Mouse (Mus musculus): ENCODE data around the gene Cyp24a1. TPM values are rescaled to one million over a fixed set of nuclear protein-coding genes. Genes with fewer than 3 reads are reported as not detected.
"Not testable (repeated sequence)": the region's sequence is repeated elsewhere in the genome, so short reads cannot be mapped to it uniquely, and the experiment has no call there.

Cyp24a1 gene
- polyA plus RNA-seq, 1 experiment: not detected

DNA sequence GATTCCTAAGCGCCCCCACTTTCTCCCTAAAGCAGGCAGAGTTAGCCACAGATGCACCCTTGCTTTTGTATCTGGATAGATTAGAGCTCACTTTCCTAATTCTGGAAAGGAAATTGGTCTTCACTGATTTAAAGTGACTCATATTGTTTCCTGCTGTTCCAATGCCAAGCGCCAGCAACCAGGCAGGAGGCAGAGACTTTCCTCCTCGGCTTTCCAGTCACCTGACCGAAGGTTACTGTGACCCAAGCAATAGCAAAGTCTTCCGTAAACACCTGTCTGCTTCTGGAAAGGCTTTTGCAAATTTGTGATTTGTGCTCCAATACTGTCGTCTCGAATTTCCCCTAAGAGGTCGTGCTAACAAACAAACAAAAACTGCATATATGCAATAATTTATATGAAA lies 1.1 kb upstream of the Cyp24a1 start:
- WGBS: 15% methylated on average over 8 of the region's 8 CpGs
- no peak for DNase-seq (ENCODE audit: low read depth, low spot score)

DNA sequence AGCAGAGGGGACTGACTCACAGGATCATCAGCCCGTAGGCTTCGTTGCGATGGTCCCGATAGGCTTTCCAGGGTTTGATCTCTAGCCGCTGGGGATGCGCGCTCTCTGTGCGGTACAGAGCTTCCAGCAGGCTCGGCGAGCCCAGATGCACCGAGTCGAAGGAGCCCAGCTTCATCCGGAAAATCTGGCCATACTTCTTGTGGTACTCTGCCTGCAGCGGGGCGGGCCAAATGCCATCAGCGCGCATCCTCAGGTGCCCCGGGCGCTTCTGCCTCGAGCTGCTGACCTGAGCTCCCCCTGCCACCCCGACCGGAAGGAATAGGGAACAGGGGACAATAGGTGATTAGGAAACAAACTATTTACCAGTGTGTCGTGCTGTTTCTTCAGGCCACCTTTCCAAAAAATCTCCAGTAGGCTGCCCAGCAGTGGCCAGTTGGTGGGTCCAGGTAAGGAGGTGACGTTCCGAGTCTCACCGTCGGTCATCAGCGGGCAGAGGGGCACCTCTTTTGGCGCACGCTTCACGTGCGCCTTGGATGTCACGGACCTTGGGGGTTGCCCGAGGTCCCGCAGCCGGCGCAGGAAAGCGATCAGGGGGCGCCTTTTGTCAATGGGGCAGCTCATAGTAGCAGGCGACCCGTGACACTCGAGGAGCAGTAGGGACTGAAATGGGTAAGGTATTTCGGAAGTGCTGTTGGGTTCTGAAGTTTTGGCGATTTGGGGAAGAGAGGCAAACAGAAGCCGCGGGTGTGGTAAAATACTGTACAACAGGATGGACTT lies 603 bp downstream of the Cyp24a1 start, which contains the start of gene Pfdn4:
Pfdn4 (plus strand) TSS at position 275 of the 777 bp plus-strand sequence.
- WGBS: 2% methylated on average over 46 of the region's 46 CpGs
- no peak for DNase-seq (ENCODE audit: low read depth, low spot score)

DNA sequence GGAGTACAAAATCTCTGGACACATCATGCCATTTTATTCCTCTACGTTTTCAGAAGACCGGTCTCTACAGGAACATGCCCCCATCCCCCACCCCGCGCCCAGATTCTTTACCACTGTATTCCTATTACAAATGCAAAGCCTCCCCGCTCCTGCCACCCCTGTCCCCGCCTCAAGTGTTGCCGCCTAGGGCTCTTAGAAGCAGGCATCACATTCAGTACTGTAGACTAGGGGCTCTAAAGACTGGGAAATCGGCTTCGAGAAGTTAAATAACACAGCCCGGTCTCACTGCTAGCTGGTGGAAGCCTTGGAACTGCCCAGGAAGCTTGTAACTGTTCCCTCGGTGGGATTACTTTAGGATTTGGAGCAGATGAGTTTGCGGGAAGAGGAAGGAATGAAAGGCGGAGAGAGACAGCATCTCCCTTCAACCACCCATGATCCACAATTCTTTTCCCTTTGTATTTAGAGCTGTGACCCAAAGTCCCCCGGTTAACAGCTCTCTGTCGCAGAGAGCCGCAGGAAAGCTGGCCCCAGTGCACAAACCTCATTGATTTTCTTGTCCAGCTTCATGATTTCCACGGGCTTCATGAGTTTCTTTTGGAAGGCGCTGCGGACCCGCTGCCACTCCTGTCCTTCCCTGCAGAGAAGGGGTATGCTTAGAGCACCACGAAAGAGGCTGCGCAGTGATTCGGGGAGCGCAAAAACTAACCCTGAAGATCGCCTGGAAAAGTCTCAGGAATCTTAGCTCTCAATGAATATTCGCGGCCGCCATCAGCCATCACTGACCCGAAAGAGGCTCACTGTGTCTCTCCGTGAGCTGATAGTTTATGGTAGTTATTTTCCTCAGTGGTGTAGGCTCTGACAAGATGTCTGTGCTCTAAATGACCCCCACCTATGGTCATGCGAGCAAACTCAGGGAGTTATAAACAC lies 1.9 kb downstream of the Cyp24a1 start:
- no peak for DNase-seq (ENCODE audit: low read depth, low spot score)

DNA sequence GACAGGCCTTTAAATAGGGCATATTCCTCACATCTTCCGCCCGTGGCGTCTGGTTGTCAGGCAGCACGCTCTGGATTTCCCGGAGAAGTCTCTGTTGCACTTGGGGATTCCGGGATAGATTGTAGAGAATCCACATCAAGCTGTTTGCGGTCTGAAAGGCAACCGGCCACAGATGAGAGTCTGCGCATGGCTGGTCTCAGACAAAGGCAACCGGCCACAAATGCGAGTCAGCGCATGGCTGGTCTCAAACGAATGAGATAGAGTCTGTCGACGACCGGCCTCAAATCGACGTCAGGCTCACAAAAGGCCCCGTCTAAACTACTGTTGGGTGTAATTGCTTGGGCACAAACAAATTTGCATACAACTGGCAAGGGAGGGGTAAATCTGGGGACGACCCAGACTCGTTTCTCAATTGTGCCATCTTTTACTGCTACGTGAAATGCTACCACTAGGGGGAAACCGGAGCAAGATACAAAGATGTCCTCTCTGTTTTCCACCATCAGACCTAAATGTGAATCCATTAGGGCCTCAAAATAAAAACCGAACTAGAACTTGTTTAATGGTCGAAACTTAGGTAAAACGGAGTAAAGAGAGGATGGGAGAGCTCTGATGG lies 8.9 kb downstream of the Cyp24a1 start:
- DNase-seq (ENCODE audit: low read depth, low spot score): no peak
- 61% methylated on average over 26 of the region's 26 CpGs for WGBS

More for the DNA sequence above, 1.9 kb downstream of the Cyp24a1 start:
- WGBS: 9% methylated on average over 31 of the region's 31 CpGs

DNA sequence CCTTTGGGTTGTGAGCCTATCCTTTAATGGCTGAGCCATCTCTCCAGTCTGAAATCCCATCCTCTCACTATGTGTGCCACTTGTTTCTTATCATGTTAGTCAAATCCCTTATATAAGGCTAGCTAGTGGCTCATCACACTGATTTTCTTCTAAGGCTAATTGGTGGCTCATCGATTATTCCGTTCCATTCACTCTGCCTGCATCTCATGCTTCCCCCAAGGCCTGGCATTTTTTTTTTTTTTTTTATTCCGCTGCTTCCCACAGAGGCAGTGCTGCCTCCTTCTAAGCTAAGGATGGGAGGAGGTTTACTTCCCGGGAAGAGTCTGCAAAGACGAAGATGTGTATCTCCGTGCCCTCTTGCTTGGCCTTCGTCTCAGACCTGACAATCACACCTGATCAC lies 9.7 kb downstream of the Cyp24a1 start:
- DNase-seq (ENCODE audit: low read depth, low spot score): no peak
- 80% methylated on average over 7 of the region's 7 CpGs for WGBS

DNA sequence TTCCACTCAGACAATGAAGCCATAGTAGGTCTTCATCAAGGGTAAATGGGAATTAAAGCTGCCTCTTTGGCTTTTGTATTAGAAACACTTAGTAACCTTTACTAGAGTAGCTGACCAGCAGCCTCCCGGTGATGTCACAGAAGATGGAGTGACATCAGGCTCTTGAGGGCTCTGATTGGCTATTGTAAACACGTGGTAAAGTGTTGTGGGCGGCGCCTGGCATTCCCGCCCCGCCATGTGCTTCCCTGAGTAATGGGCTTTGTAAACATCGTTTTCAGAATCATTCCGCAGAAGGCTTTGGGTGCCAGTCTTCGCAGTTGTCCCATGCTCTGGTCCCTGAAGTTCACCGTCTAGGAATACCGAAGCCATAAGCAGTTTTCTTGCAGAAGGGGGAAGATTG lies 13.0 kb downstream of the Cyp24a1 start:
- 61% methylated on average over 11 of the region's 11 CpGs for WGBS

DNA sequence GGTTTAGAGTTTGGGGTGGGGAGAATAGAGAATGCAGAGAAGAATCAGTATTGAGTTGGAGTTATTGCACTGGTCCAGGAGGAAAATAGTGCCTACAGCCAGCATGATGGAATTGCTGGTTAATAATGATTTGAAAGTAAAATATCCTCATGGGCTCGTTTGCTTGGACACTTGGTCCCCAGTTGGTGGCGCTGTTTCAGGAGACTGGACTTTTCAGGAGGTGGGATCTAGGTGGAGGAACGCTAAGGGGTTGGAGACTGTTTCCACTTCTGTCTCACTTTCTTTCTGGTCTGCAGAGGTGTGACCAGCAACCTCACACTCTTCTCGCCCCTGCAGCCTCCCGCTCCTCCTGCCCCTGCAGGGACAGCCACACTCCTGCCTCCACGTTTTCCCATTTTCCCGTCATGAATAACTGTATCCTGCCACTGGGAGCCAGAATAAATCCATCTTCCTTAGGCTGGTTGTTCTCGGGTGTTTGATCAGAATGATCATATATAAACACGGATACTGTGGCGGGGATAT lies 14.9 kb downstream of the Cyp24a1 start:
- DNase-seq (ENCODE audit: low read depth, low spot score): no peak
- 61% methylated on average over 10 of the region's 10 CpGs for WGBS

More for the DNA sequence above, 13.0 kb downstream of the Cyp24a1 start:
- no peak for DNase-seq (ENCODE audit: low read depth, low spot score)

DNA sequence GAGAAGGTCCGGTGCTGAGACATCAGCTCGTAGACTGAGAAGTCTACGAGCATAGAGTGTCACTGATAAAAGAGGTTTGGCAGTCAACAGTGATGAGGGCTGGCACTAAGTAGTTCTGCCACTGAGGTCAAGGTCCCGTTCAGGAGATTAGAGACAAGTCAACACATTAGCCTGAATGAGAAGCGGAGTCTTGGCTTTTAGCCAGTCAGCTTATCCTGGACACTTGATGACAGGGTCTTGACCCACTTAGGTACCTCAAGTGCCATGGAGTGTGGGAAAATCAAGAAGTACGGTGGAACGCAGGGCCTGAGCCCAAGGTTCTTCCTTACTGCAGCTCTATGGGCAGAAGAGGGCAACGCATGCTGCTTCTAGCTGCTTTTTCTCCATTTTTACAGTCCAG lies 20.3 kb downstream of the Cyp24a1 start:
- 65% methylated on average over 8 of the region's 8 CpGs for WGBS

DNA sequence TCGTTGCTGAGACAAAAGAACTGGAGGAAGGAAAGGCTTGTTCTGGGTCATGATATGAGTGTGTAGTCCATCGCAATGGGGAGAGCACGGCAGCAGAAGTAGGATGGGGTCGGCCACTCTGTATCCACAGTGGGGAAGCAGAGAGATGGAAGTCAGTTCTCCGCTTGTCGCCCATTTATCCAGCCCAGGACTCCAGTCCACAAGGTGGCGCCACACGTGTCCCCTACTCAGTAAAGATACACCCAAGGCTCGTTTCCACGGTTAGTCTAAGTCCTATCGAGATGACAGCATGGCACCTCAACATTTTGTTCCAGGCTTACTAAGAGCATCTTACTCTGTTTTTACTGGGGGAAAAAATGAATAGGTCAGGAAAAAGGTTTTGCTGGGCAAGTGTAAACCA lies 20.7 kb downstream of the Cyp24a1 start:
- DNase-seq (ENCODE audit: low read depth, low spot score): no peak
- WGBS: 76% methylated on average over 11 of the region's 11 CpGs

More for the DNA sequence above, 20.3 kb downstream of the Cyp24a1 start:
- DNase-seq (ENCODE audit: low read depth, low spot score): no peak

DNA sequence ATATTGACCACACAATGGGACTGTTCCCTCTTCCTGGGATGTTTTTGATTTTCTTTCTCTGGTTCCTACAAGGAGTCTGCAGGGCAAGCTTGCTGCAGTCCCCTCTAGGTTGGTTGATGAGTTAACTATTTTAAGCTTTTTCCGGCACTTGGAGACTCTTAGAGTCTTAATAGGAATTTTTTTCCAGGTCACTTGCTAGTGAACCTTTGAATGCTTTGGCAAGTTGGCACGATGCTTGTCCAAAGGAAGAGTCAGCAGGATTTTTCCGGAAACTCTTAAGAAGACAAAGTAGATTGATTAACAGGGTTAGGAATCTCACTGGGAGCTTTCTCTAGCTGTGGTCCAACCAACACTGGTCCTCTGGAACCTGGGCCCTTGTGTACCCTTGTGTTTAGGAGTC lies 21.8 kb downstream of the Cyp24a1 start:
- 82% methylated on average over 3 of the region's 3 CpGs for WGBS
- DNase-seq (ENCODE audit: low read depth, low spot score): no peak

DNA sequence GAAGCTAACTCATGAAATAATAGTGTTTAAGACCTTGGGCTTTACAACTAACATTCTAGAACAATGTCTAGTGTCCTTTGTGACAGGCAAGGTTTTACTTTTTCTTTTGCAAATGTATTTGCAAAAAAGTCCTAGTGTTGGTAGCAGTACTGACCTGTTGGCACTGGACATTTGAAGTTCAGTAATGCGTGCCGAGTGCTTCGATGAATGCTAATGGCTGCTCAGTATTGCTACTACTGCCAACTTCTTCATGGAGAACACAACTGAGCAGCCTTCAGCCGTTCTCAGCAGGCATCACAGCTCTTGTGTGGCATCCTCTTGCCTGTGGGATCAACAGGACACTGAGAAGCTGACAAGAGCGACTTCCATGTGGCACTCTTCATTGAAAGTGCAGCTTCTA lies 22.8 kb downstream of the Cyp24a1 start:
- no peak for DNase-seq (ENCODE audit: low read depth, low spot score)
- WGBS: 93% methylated on average over 5 of the region's 5 CpGs

DNA sequence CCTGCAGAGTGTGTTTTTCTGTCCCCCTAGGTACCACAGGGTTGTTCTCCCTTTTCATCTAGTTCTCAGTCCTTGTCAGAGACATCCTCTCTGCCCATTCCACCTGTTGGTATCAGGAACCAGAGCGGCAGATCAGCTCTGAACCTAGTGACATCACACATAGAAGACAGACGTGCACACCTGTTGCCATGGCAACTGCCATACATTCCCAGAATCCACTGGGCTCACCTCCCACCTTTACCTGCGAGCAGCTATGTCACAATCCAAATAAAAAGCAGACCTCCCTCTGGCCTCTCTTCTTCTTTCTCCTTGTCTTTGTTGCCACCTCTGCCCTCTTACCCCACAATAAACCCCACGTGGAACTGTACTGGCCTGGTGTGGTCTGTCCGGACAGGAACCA lies 26.4 kb downstream of the Cyp24a1 start:
- 79% methylated on average over 5 of the region's 5 CpGs for WGBS
- DNase-seq (ENCODE audit: low read depth, low spot score): no peak

DNA sequence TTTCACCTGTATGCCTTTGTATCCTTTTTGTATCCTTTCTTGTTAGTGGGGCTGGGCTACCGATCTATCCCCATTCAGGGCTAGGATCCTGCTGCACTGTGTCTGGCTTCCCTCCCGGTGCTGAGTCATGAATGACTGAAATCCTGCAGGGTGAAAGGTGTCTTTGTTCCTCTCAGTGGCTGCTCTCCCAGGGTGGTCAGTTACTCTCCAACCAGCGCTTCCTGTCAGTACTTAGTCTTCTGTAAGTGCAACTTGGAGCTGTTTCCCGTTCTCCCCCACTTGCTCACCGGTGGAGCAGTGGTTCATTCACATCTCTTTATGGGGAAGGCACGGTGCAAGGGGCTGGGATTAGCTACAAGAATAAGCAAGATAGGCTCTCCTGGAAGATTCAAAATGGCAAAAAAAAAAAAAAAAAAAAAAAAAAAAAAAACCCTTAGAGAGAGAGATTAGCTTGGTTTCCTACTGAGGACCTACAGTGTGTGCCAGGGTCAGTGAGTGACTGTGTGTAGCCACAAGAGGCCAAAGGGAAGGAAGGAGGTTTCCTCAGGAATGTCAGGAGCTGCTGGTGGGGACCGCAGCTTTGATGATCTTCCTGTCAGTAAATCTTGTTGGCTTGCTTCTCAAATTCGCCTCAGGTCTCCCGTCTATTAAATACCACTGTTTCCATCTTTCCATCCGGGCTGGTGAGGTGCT lies 27.2 kb downstream of the Cyp24a1 start:
- DNase-seq (ENCODE audit: low read depth, low spot score): no peak
- 13% methylated on average over 10 of the region's 10 CpGs for WGBS

DNA sequence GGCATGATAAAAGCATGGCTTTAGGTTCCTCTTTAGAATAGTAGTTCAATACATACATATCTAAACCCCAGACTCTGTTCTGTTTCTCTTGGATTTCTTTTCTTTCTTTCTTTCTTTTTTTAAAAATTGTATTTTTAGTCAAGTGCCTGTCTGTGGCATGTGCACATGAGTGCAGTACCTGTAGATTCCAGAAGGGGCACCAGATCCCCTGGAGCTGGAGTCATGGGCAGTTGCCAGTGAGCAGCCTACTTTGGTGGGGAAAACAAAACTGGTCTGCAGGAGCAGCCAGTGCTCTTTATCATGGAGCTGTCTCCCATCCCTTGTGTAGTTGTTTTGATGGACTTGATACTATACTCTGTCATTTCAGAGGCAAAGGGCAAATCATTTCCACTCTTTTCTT lies 28.9 kb downstream of the Cyp24a1 start:
- no peak for DNase-seq (ENCODE audit: low read depth, low spot score)

DNA sequence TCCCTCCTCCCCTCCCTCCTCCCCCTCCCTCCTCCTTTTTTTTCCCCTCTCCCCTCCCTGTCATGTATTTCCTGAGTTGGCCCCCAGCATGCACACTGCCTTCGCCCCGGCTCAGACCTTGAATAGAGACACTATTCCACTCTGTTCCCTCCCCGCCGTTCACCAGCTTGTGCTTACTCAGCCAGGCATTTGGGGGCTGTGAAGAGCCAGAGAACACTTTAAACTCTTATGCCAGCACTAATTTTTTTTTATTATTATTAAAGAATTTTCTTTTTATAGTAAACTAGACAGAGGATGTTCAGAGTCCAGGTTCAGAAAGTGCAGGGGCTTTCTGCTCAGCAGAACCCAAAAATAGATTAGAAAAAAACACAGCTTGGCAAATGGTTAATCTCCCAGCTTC lies 32.1 kb downstream of the Cyp24a1 start:
- DNase-seq (ENCODE audit: low read depth, low spot score): no peak

DNA sequence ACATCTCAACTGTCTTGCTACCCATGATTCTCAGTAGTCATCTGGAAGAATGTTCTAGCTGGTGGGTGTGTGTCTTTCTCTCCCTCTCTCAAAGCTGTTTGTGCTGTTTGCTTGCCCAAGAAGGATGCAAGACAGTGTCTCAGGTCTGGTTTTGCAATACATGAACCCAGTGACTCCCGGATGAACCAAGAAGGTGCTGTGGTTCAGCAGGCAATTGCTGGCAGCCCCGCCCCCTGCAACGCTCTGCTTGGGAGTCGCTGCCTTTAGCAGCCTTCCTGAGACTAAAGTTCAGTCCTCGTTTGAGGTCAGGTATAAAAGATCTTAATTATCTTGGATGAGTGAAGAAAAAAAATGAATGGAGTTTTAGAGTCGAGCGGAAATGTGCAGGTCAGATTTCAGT lies 35.3 kb downstream of the Cyp24a1 start:
- no peak for DNase-seq (ENCODE audit: low read depth, low spot score)
- 26% methylated on average over 7 of the region's 7 CpGs for WGBS

More for the DNA sequence above, 32.1 kb downstream of the Cyp24a1 start:
- 63% methylated on average over 4 of the region's 4 CpGs for WGBS

DNA sequence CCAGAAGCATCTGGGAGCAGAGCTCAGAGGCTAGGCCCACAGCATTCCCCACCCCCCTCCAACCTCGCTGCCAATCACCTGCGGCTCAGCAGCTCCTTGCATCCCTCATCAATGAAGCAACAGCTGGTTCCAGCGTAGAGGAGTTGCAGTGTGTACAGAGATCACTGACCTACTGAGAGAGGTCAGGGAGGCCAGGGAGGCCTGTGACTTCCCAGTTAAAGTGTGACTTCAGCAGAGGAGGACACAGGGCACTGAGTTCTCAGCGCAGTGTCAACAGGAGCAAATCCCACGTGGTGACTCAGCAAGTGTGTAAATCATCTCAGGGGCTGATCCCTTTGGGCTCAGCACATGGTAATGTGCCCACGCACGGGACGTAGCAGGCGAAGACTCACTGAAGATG lies 37.1 kb downstream of the Cyp24a1 start:
- 42% methylated on average over 9 of the region's 9 CpGs for WGBS
- no peak for DNase-seq (ENCODE audit: low read depth, low spot score)

DNA sequence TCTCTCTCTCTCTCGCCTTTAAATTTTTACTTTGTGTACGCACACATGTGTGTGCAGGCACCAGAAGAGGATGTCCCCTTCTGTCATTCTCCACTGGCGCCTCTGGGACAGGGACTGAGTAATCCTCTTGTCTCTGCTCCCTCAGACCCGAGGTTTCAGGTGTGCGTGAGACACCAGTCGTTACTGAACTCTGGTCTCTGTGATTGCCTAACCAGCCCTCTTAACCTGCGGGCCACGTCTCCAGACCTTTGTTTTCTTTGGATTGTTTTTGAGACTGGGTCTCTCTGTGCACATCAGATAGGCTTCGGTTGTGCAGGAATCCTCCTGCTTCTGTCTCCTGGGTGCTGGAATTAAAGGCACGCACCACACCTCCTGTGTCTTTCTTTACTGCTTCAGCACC lies 37.8 kb downstream of the Cyp24a1 start:
- WGBS: 49% methylated on average over 10 of the region's 10 CpGs
- DNase-seq (ENCODE audit: low read depth, low spot score): no peak

DNA sequence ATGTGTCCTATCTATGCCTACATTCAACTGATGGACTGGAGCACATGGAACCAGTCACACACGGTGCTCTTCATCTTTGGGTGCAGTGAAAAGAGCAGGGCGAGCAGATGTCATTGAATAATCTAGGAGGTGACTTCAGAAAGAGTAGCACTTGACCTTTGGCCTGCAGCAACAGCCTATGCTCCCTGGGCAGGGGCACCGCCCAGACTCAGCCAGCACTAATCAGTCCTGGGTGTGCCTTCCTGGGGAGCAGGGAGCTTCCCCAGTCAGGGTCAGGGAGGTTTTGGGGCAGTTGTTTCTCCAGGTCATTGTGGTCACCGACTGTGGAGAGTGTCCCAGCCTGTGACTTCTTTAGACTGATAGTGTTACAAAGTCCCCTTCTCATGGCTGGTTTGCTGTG lies 43.1 kb downstream of the Cyp24a1 start:
- not testable (repeated sequence) for DNase-seq (ENCODE audit: low read depth, low spot score)
- WGBS: 26% methylated on average over 4 of the region's 4 CpGs
